Mouse (Mus musculus) CH12F3 (cell line): ENCODE results near the gene Zfp704.

Experiments
- in situ Hi-C: fragments of 300-500 bp; cut with MboI; formaldehyde crosslinking; loops from 2 replicates; pipeline ENCODE4 v1.14.3; 2020; ENCODE audit warnings: low sequenced_read_pairs

Gene Zfp704

DNA sequence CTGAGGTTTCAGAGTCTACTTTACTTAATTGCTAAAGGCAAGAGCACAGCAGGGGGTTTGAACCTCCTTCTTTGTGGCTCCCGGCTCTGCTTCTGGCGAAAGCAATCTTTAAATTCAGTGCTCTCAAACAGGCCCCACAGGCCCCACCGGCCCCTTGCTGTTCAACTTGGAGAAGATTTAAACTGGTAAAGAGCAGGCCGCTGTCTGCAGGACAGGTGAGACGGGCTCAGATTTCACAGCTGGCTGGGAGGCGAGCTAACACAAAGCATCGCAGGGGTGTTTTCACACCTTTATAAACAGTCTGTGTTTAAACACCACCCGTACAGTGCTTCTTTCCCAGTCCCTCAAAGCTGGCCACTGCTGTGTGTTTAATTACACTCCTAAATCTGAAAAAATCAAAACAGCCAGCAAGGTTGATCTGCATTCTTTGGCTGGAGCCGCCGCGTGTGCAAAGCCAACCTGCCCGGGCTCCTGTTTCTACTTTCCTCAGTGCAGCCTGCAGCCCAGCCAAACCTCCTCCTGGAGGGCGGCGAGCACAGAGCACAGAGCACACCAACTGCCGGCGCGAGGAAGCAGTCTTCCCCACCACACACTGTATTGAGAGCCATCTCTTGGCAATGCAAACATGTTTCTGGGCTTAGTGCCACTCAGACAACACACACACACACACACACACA is 89.7 kb downstream of the Zfp704 start:
- in situ Hi-C loops, result no loop called here

- in situ Hi-C loops, result no loop called here
Measured at GRCm38 (mm10) chr3:9519491-9519890, 90.4 kb downstream of the Zfp704 start.

DNA sequence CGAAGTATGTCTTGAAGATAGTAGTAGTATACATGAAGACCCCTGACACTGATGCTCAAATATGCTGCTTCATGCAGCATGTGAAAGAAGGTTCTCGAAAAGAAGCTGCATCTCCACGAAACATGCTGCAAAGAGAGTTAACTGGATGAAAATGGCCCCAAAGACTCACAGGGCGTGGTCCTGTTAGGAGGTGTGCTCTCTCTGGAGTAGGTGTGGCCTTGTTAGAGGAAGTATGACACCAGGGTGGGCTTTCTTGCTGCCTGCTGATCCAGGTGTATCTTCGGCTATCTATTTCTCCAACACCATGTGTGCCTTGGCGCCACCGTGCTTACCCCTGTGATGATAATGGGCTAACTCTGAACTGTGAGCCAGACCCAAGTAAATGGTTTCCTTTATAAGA is 90.9 kb downstream of the Zfp704 start:
- in situ Hi-C loops, result no loop called here

- in situ Hi-C loops, result no loop called here
Measured at GRCm38 (mm10) chr3:9516119-9516855, 93.6 kb downstream of the Zfp704 start.

GRCm38 (mm10) chr3:9515527-9515926 is 94.4 kb downstream of the Zfp704 start:
- in situ Hi-C loops, result no loop called here

DNA sequence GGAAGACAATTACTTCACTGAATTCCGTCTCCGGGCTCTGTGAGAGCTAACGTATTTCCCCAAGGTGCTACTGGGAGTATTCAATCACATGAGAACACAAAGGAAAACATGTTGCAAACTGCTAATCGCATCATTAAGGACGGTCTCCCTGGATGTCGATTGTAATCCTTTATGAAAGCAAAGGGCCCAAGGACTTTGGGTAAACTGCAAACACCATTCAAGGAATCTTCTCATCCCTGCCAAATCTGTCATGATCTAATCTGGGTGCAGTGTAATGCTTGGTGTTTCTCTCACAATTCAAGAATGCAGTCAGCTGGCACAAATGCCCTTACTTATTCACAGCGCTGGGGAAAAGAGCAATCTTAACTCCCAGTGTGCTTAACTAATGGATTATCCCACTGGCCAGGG is 96.2 kb downstream of the Zfp704 start:
- in situ Hi-C loops, result no loop called here

DNA sequence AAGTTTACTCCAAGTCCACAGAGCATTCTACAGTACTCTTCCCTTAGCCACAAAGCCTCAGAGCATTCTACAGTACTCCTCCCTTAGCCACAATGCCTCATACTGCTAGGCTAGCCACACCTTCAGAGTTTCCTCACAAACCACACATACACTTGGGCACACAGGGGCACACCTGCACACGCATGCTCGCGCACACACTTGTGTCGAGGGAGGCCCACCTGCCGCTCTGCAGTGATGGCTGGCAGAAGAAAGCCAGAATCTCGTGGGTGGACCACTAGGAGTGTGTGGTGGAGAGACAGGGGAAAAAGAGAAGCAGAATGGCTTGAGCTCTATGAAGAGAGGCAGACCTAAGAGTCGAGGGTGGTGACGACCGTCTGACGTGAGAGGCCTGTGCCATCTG is 97.7 kb downstream of the Zfp704 start:
- in situ Hi-C loops, result no loop called here

GRCm38 (mm10) chr3:9505692-9506211 is 104.1 kb downstream of the Zfp704 start:
- in situ Hi-C loops, result no loop called here

DNA sequence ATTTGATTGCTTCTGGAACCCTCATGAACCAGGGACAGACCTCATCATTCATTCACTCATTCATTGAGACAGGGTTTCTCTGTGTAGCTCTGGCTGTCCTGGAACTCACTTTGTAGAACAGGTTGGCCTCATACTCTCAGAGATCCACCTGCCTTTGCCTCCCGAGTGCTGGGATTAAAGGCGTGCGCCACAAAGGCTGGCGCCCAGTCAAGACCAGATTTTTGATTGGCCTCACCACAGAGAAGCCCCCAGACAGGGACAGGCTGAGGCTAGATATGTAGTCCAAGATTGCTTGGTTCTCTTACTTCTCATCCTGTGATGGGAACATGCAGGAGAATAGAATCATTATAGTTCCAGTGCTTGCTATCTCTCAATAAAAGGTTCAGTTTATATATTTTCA is 105.5 kb downstream of the Zfp704 start:
- in situ Hi-C loops, result no loop called here

- in situ Hi-C loops, result no loop called here
Measured at GRCm38 (mm10) chr3:9500725-9501124, 109.2 kb downstream of the Zfp704 start.

GRCm38 (mm10) chr3:9499994-9500553 is 109.8 kb downstream of the Zfp704 start:
- in situ Hi-C loops, result no loop called here

GRCm38 (mm10) chr3:9499489-9499888 is 110.4 kb downstream of the Zfp704 start:
- in situ Hi-C loops, result no loop called here

DNA sequence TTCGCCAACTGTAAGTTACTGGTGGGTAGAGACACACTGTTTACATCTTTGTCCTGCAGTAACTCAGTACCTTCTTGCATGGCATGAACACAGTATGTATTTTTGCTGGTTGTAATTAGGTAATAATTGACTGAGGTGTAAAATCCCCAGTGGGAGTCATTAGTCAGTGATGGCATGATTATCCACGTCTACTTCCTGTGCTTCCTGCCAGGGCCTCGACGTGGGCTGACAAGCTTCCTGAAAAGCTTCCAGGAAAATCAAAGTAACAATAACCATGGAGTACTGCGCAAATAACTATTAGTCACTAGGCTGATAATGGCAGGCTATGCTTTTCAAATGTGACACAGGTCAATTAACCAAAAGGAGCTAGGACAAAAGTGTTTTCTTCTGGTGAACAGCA is 112.6 kb downstream of the Zfp704 start:
- in situ Hi-C loops, result no loop called here

- in situ Hi-C loops, result no loop called here
Measured at GRCm38 (mm10) chr3:9491766-9492283, 118.1 kb downstream of the Zfp704 start.

- in situ Hi-C loops, result no loop called here
Measured at GRCm38 (mm10) chr3:9487644-9488043, 122.2 kb downstream of the Zfp704 start.

- in situ Hi-C loops, result no loop called here
Measured at GRCm38 (mm10) chr3:9485506-9485905, 124.4 kb downstream of the Zfp704 start.

DNA sequence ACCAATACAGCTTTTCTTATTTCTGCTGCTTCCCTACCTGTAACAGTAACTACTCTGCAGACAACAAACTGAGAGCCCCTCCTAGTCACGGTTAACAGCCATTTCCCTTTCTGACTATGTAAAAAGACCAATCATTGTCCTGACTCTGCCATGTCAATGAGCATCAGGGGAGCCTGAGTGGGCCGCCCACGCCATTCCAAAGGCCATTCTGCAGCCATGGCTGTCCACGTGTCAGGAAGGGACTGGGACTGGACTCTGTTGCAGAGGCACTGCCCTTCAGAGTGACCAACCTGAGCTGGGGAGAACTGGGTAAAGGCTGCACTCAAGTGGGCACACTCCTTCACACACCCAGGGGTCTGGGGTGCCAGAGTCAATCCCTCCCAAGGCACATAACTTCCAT is 127.9 kb downstream of the Zfp704 start:
- in situ Hi-C loops, result no loop called here

DNA sequence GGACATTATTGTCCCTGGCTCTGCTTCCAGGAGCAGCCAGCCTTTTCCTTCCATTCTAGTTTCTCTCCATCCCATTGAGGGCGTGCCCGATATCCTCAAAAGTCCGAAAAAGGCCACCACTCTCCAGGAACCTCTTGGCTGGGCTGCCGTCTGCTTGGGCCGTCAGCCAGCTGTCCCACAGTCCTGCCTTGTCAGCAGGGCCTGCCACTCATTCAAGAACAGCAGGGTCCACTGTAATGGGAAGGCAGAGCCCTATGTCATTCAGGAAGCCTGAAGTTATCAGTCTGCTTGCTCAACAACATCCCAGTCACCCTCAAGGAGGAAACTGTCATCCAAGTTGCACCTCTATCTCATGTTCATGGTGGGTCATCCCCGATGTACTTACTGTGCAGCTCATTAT is 128.5 kb downstream of the Zfp704 start:
- in situ Hi-C loops, result no loop called here

DNA sequence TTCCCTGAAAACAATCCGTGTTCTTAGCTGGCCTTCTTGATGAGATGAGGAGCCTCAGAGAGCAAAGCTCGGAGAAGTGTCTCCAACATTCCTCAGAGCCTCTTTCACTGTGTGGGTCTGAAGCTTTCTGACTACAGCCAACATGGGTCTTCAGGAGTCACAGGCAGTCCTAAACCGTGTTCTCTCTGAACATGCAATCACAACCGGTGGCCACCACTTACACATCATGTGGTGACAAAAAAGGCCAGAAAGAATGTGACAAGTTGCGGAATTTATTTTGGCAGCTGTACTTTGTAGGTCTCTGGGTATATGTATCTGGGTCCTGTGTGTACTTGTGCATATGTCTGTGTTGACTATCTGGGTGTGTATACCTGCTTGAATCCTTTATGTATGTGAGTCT is 128.9 kb downstream of the Zfp704 start:
- in situ Hi-C loops, result no loop called here

DNA sequence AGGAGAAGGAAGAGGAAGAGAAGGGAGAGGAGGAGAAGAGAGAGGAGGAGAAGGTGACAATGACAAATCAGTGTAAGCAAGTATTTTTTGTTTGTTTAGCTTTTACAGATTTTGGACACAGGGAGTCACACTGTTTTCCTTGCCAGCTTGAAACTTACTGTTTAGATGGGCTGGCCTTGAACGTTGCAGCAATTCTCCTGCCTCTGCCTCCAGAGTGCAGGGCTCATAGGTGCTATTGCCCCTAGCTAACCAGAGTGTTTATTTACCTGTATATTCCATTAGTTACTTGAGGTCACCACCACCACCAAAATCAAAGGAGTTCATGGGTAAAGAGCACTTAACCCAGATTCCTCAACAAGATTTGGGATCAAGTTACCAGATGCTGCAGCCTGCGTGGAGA is 132.5 kb downstream of the Zfp704 start:
- in situ Hi-C loops, result no loop called here

DNA sequence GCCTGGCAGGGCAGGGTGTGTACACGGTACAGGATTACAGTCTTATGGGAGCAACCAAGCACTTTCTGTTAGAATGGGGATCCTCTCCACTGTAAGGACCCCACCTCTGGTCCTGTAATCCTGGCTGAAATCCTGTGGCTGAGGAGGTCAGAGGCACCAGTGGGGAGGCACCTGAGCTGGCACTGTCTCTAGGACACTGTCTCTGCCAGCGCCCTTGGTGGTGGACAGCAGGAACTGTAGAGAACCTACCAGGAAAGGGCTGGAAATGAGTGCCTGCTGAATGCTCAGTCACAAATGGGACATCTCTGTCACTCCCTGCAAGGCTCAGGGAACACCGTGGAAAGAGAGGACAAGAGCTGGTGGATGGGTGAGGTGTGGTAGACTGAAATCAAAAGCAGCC is 133.5 kb downstream of the Zfp704 start:
- in situ Hi-C loops, result no loop called here

GRCm38 (mm10) chr3:9475501-9475900 is 134.4 kb downstream of the Zfp704 start:
- in situ Hi-C loops, result no loop called here
